Mouse (Mus musculus): ENCODE measurements around the gene Cep97. TPM values are rescaled to one million over a fixed set of nuclear protein-coding genes. Genes with fewer than 3 reads are reported as not detected.
A peak's percentile ranks its signal among the peaks of the same experiment; 100 is the strongest.
"Not testable (repeated sequence)": the region's sequence is repeated elsewhere in the genome, so short reads cannot be mapped to it uniquely, and the experiment has no call there.

Gene Cep97
- total RNA-seq, 2 experiments from 2014 or later, result 10.8 to 13.0 TPM

GRCm38 (mm10) chr16:55948963-55949362 lies 14.3 kb upstream of the Cep97 start:
- DNase-seq (ENCODE audit: low spot score in 2 of 2), result no peak

- not testable (repeated sequence) for DNase-seq (ENCODE audit: low spot score in 2 of 2)
Measured at GRCm38 (mm10) chr16:55947876-55948410, 13.3 kb upstream of the Cep97 start.

DNA sequence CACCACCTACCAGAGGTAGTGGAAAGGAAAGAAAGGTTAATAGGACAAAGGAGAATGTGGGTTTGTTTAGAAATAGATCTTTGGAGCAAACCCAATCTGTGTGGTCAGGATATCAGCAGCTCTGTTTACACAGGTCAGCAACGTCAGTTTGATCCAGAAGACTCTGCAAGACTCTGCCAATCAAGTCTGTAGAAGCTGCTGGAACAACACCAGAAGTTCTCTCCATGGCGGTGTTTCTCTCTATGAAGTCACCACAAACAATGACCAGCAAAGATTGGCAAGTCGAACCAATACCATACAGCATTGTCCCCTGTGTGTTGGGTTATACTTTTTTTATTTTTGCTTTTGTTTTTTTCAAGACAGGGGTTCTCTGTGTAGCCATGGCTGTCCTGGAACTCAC lies 12.6 kb upstream of the Cep97 start:
- DNase-seq (ENCODE audit: low spot score in 2 of 2), result no peak

- no peak for DNase-seq (ENCODE audit: low spot score in 2 of 2)
Measured at GRCm38 (mm10) chr16:55940781-55941180, 6.1 kb upstream of the Cep97 start.

- no peak for DNase-seq (ENCODE audit: low spot score in 2 of 2)
Measured at GRCm38 (mm10) chr16:55939703-55940102, 5.0 kb upstream of the Cep97 start.

DNA sequence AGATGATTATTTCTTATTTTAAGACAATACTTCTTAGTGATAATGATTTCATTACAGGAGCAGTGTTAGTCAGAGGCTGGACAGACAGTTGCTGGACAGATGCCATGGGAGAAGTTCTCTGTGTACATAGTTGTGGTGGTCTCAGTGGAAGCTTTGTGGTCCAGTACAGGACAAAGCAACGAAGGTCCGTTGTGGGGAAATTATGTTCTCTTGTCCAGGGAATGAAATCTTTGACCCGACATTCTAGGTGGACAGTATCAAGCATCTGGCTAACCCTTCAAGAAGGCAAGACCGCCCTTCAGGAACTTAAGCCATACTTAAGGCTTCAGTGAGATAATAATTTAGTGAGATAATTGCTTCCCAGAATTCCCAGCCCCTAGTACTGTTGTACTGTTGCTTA lies 4.1 kb upstream of the Cep97 start:
- DNase-seq (ENCODE audit: low spot score in 2 of 2), result no peak

- DNase-seq (ENCODE audit: low spot score in 2 of 2), result peak; percentile 13 to 21
Measured at GRCm38 (mm10) chr16:55933681-55934343, 843 bp downstream of the Cep97 start.

DNA sequence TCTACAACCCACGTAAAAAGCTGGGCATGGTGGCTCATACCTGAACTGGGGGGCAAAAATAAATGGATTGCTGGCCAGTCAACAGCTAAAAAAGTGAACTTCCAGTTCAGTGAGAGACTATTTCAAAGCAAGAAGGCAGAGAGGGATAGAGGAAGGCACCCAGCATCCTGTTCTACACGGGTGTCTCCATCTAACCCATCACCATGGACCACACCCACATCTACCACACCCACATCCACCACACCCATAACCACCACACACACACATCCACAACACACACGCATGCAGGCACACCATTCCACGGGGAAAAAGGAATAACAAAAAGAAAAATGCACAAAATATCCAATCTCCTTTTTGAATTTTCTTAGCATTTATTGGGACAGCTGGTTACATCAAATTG lies 10.6 kb downstream of the Cep97 start:
- no peak for DNase-seq (ENCODE audit: low spot score in 2 of 2)

DNA sequence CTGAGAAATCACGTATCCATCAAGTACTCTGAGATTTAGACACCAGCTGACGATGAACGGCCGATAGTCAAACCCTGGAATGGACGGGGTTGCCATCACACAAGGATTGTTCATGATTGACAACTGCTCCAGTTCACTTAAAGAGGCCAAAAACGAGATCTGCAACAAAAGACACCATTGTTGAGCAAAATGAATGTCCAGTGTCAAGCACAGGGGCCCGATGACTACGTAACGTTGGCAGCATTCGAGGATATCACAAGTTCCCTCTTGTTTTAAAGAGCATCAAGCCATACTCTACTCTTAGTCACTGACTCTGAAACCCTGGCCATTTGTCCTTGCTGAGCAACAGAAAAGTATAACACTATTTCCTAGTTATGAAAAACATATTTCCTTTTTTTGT lies 12.6 kb downstream of the Cep97 start:
- DNase-seq (ENCODE audit: low spot score in 2 of 2), result no peak

- DNase-seq (ENCODE audit: low spot score in 2 of 2), result no peak
Measured at GRCm38 (mm10) chr16:55914716-55915115, 19.9 kb downstream of the Cep97 start.

DNA sequence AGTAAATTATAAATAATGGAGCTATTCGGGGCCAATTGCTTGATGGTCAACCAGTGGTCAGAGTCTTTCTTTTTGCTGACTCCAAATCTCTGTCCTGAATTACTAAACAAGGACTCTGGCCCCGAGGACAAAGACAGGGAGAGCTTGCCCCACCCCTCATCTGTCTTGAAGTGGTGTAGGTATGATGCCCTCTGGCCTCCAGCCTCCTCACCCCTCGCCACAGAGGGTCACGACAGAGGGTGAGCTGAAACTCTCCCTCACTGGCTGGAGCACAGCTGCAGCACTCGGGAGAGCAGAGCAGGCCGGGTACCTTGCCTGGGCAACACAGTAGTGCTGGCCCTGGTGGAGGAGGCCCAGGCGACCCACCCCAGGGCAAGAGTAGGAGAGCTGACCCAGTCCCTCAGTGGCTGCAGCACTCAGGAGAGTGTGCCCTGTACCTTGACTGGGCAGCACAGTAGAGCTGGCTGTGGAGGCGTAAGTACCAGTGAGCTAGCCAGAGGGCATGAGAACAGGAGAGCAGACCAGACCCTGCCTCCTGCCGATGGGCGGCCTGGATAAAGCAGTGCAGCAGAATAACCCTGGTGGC lies 24.4 kb downstream of the Cep97 start:
- DNase-seq (ENCODE audit: low spot score in 2 of 2), result no peak

DNA sequence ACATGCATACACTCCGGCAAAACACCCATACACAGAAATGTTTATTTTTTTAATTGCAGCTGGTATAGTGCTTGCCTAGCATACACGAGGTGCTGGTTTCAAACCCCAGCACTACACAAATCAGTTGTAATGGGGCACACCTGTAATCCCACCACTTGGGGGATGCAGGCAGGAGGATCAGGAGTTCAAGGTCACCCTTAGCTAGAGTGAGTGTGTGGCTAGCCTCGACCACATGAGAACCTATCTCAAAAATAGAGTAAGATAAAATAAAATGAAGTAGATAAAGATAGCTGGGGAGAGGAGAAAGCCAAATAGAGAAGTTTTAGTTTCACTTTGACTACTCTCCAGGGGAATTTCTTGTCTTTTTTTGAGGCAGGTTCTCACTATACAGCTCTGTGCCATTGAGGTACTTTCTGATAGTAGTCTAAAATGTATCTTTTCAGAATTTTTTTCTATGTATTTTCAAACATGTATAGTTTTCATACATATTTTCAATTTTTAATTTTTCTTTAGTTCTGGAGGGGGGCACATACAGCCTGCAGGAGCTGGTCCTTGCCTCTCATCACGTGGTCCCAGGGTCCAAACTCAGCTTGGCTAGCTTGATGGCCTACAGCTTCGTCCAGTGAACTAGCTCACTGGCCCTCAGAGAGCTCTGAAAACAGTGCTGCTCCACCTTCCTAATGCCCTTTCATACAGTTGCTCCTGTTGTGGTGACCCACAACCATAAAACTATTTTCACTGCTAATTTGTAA lies 27.6 kb downstream of the Cep97 start:
- DNase-seq (ENCODE audit: low spot score in 2 of 2), result no peak

DNA sequence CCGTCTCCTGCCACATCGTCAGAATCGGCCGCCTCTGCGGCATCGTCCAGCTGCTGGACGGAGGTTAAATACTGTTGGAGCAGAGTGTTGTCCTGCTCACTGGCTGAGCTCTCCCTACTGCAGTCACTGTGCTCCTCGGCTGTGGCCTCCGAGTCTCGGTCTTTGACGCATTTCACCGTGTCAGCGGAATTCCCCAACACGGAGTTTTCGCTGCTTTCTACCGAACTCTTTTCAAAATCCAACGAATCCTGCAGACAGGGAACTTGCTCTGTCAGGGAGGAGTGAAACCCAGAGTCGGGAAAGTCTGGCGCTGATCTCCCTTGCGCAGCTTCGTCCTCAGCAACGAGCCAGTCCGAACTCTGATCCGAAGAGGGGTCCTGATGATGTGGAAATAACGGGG lies 29.3 kb downstream of the Cep97 start:
- no peak for DNase-seq (ENCODE audit: low spot score in 2 of 2)

GRCm38 (mm10) chr16:55901839-55902756 lies 32.6 kb downstream of the Cep97 start:
- DNase-seq (ENCODE audit: low spot score in 2 of 2), result no peak

GRCm38 (mm10) chr16:55898385-55899002 lies 36.2 kb downstream of the Cep97 start:
- DNase-seq (ENCODE audit: low spot score in 2 of 2), result no peak

GRCm38 (mm10) chr16:55895651-55896095 lies 39.0 kb downstream of the Cep97 start:
- no peak for DNase-seq (ENCODE audit: low spot score in 2 of 2)

- DNase-seq (ENCODE audit: low spot score in 2 of 2), result peak; percentile 50 to 63
Measured at GRCm38 (mm10) chr16:55894893-55895650, 39.6 kb downstream of the Cep97 start, which contains the start of gene Nxpe3. Gene Nxpe3 (minus strand): TSS chr16:55895285.

- DNase-seq (ENCODE audit: low spot score in 2 of 2), result no peak
Measured at GRCm38 (mm10) chr16:55894536-55894892, 40.1 kb downstream of the Cep97 start.

DNA sequence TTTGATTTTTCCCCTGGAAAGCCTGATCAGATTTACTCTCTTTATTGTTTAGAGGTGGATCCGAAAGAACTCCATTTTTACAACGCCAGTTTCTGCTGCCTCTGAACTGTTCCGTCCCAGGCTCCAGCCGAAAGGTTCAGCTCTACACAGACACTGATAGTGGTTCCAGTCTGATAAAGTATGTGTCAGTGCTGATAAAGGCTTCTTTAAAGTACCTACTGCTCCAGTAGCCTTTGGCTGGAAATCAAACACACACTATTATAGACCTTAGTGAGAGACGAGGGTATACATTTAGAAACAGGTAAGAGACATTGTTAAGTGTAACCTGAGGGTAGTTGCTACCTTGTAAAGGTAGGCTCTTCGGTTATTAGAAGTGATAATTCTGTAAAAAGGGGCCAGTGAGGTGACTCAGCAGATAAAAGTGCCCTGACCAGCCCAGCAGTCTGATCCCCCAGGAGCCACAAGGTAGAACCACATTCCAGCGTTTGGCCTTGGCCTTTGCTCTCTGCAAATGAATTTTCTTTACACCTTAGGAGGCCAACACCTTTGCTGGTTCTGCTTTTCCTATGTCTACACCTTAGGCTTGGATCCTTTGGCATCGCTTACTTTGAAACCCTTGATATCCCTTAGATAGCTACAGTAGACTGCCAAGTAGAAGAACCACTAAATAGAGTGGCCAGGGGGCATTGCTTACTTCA lies 41.1 kb downstream of the Cep97 start:
- DNase-seq (ENCODE audit: low spot score in 2 of 2), result no peak
